In the genomic region with DNA sequence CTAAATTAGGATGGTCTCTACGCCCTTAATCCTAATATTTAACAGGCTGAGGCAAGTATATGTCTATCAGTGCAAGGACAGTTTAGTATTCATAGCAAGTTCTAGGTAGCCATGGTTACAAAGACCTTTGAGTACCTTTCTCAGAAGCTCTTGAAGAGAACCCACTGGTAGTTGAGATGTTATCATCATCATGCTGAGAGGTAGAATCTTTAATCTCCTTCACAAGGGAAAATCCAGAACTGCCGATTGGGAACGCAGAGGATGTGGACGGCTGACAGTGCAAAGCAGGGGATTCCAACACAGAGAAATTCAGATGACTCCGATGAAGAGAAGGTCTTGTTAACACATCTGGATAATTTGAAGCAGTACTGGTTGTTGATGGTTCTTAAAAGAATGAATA, we compare ENCODE assay signal across 28 mouse cellular contexts.
"Had no signal": no experiment of that assay in that cellular context is flagged by ENCODE, and none has a peak within 500 bp of the region (broad histone marks: within the 10 kb centered on the region; RNA-seq: fewer than 3 reads in every experiment).

No protein-coding gene starts in this region.

- H3K4me3 ChIP-seq: gastrocnemius, adult 2 months; heart, embryonic 10.5 days; heart, embryonic 13.5 days; heart, embryonic 15.5 days; hindbrain, embryonic 13.5 days; hindbrain, embryonic 15.5 days; kidney, embryonic 15.5 days; limb, embryonic 10.5 days; limb, embryonic 12.5 days; liver, embryonic 13.5 days; liver, embryonic 15.5 days had no signal

- H3K9ac ChIP-seq: heart, embryonic 13.5 days; heart, embryonic 15.5 days; hindbrain, embryonic 13.5 days; hindbrain, embryonic 15.5 days; kidney, embryonic 15.5 days; limb, embryonic 12.5 days; liver, embryonic 13.5 days; liver, embryonic 15.5 days had no signal

- H3K4me2 ChIP-seq: heart, embryonic 13.5 days; heart, embryonic 15.5 days; hindbrain, embryonic 13.5 days; hindbrain, embryonic 15.5 days; kidney, embryonic 15.5 days; limb, embryonic 12.5 days; liver, embryonic 11.5 days; liver, embryonic 13.5 days; liver, embryonic 15.5 days had no signal

- H3K27ac ChIP-seq: gastrocnemius, adult 2 months; heart, embryonic 10.5 days; heart, embryonic 13.5 days; heart, embryonic 15.5 days; hindbrain, embryonic 13.5 days; hindbrain, embryonic 15.5 days; hindbrain, postnatal 0 days; kidney, embryonic 15.5 days; kidney, postnatal 0 days; limb, embryonic 10.5 days; limb, embryonic 12.5 days; liver, embryonic 13.5 days; liver, embryonic 15.5 days had no signal

- H3K9me3 ChIP-seq: heart, embryonic 10.5 days; heart, embryonic 13.5 days; heart, embryonic 15.5 days; hindbrain, embryonic 13.5 days; hindbrain, embryonic 15.5 days; kidney, embryonic 15.5 days; limb, embryonic 10.5 days; limb, embryonic 12.5 days; liver, embryonic 13.5 days; liver, embryonic 15.5 days had no signal

- ATAC-seq: hindbrain, postnatal 0 days; intestine, embryonic 16.5 days had no signal

- DNase-seq: gastrocnemius, adult 2 months; gastrocnemius, postnatal 10 days; gastrocnemius, postnatal 25 days; heart, adult 18-20 months; heart, postnatal 14 days; heart, postnatal 36 days; kidney, adult 11 months; kidney, adult 2 months; kidney, adult 9 months; kidney, postnatal 14 days; kidney, postnatal 36 days; layer of hippocampus, adult 9-11 months; layer of hippocampus, postnatal 36 days; liver; liver, embryonic 13.5 days had no signal

- H3K27me3 ChIP-seq: heart, embryonic 13.5 days; heart, embryonic 15.5 days; hindbrain, embryonic 13.5 days; hindbrain, embryonic 15.5 days; kidney, embryonic 15.5 days; limb, embryonic 12.5 days; liver, embryonic 13.5 days; liver, embryonic 15.5 days had no signal

- H3K4me1 ChIP-seq: heart, embryonic 15.5 days; hindbrain, embryonic 15.5 days; kidney, embryonic 15.5 days; limb, embryonic 10.5 days; limb, embryonic 12.5 days had no signal
